Comparison of ENCODE assay signal across 9 mouse cellular contexts in the genomic region with DNA sequence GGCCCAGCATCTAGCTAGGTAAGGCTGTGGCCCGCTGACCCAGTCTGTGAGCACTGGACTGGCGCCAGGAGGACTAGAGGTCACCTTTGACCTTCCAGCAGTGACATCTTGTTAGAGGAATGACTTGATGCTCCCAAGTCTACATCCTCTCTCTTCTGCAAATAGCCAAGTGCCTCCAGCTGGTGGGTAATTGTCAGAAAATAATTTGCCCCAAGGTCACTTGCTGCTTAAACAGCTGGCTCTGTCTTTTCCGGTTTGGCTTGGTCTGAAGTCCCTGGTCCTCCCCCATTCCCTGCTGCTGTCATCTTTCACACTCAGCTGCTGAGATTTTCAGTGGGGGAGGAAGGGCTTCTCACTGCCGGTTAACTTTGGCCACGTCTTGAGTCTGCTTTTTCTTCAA. TPM values are rescaled to one million over a fixed set of nuclear protein-coding genes. Genes with fewer than 3 reads are reported as not detected.
DNase-seq lines count a peak whose midpoint lies in the region; ATAC-seq and TF ChIP-seq lines count a peak whose summit lies in the region.
"Had no signal": no experiment of that assay in that cellular context is flagged by ENCODE, and none has a peak within 500 bp of the region (broad histone marks: within the 10 kb centered on the region; RNA-seq: fewer than 3 reads in every experiment).

No protein-coding gene starts in this region.

- no peak for TF ChIP-seq CTCF in kidney, postnatal 0 days (IDR thresholded peaks at IDR 0.05; ENCODE audit: low read depth)

- no peaks in the 10 kb centered on the region for H3K36me3 ChIP-seq in hindbrain, embryonic 14.5 days (replicated peaks; ENCODE audit: control insufficient read depth, insufficient read depth)
- H3K36me3 ChIP-seq in hindbrain, embryonic 12.5 days: peaks cover 25% of the 10 kb centered on the region; the same call in 1 of the 2 replicates
- no peaks in the 10 kb centered on the region for H3K36me3 ChIP-seq in kidney, postnatal 0 days (ENCODE audit: insufficient read depth, low read length)

- no peak overlapping the region for H3K9ac ChIP-seq in hindbrain, embryonic 14.5 days
- H3K9ac ChIP-seq in hindbrain, embryonic 12.5 days: no peak overlapping the region
- H3K9ac ChIP-seq in kidney, postnatal 0 days (ENCODE audit: low read depth, low read length): no peak overlapping the region

- H3K27me3 ChIP-seq in hindbrain, embryonic 14.5 days (ENCODE audit: control insufficient read depth, insufficient read depth, low read length): no peaks in the 10 kb centered on the region
- no peaks in the 10 kb centered on the region for H3K27me3 ChIP-seq in hindbrain, embryonic 12.5 days
- H3K27me3 ChIP-seq in kidney, postnatal 0 days (ENCODE audit: insufficient read depth, low read length): no peaks in the 10 kb centered on the region

- peak; percentile 33 for DNase-seq in hindbrain, embryonic 14.5 days (ENCODE audit: low spot score)
- DNase-seq in gastrocnemius, postnatal 10 days: peak; percentile 51
- peak; percentile 86 for DNase-seq in kidney, postnatal 0 days (ENCODE audit: low spot score)
- peak; percentile 59 for DNase-seq in retina, embryonic 14.5 days (ENCODE audit: low spot score)
- no peak for DNase-seq in yolk sac, embryonic 10.5 days (ENCODE audit: low spot score)
- no peak for DNase-seq in layer of hippocampus, postnatal 10 days (ENCODE audit: low spot score in 2 of 2)
- no peak for DNase-seq in layer of hippocampus, adult 18-20 months (ENCODE audit: low spot score in 2 of 2)

- H3K9me3 ChIP-seq in hindbrain, embryonic 14.5 days (ENCODE audit: control insufficient read depth, low read length): no peaks in the 10 kb centered on the region
- H3K9me3 ChIP-seq in hindbrain, embryonic 12.5 days (replicated peaks): no peaks in the 10 kb centered on the region
- no peaks in the 10 kb centered on the region for H3K9me3 ChIP-seq in kidney, postnatal 0 days (replicated peaks; ENCODE audit: low read length)

- H3K4me2 ChIP-seq in hindbrain, embryonic 14.5 days (replicated peaks): no peak overlapping the region
- H3K4me2 ChIP-seq in hindbrain, embryonic 12.5 days (replicated peaks): no peak overlapping the region
- no peak overlapping the region for H3K4me2 ChIP-seq in kidney, postnatal 0 days (ENCODE audit: low read length)
- H3K4me2 ChIP-seq: midbrain, embryonic 11.5 days had no signal

- H3K4me3 ChIP-seq in hindbrain, embryonic 14.5 days (replicated peaks; ENCODE audit: low read length): no peak overlapping the region
- H3K4me3 ChIP-seq in hindbrain, embryonic 12.5 days: no peak overlapping the region
- H3K4me3 ChIP-seq in kidney, postnatal 0 days (replicated peaks; ENCODE audit: low read depth, low read length): no peak overlapping the region

- WGBS in hindbrain, embryonic 14.5 days: 66% methylated on average over 5 of the region's 5 CpGs
- WGBS in hindbrain, embryonic 12.5 days: 59% methylated on average over 5 of the region's 5 CpGs
- 23% methylated on average over 5 of the region's 5 CpGs for WGBS in kidney, postnatal 0 days

- no peaks in the 10 kb centered on the region; the same call in 1 of the 2 replicates for H3K4me1 ChIP-seq in hindbrain, embryonic 14.5 days (replicated peaks; ENCODE audit: control insufficient read depth, insufficient read depth, low read length)
- H3K4me1 ChIP-seq in hindbrain, embryonic 12.5 days: peaks cover 6% of the 10 kb centered on the region
- peaks cover 8% of the 10 kb centered on the region; the same call in 1 of the 2 replicates for H3K4me1 ChIP-seq in kidney, postnatal 0 days (replicated peaks; ENCODE audit: insufficient read depth, low read length)

- ATAC-seq in hindbrain, embryonic 14.5 days (ENCODE audit: low FRiP score): 0 out of 2 replicates have a peak, but pooled peaks have one; percentile 24
- ATAC-seq in hindbrain, embryonic 12.5 days (ENCODE audit: low FRiP score): no peak
- peak; percentile 53 for ATAC-seq in kidney, postnatal 0 days (replicated peaks; ENCODE audit: low FRiP score, low read depth)

- no peak overlapping the region for H3K27ac ChIP-seq in hindbrain, embryonic 14.5 days
- H3K27ac ChIP-seq in hindbrain, embryonic 12.5 days: no peak overlapping the region
- H3K27ac ChIP-seq in kidney, postnatal 0 days: no peak overlapping the region

RNA-seq across cellular contexts. Expression of gene Tspan11, which starts 45.3 kb away (rescaled TPM):
- polyA plus RNA-seq in hindbrain, embryonic 14.5 days (2014; fragmentation: Nextera tagmentation; extraction: Ambion mirVana): 4.2 and 5.6 TPM in 2 replicates
- 19.3 and 22.9 TPM in 2 replicates for polyA plus RNA-seq in hindbrain, embryonic 12.5 days (2016; fragmentation: Nextera tagmentation; extraction: Ambion mirVana)
- 10 to 100 TPM; 12.7 to 14.0 TPM for total RNA-seq in gastrocnemius, postnatal 10 days (2021)
- polyA plus RNA-seq in kidney, postnatal 0 days (2015; fragmentation: Nextera tagmentation; extraction: Ambion mirVana): 5.6 and 6.7 TPM in 2 replicates
- total RNA-seq in layer of hippocampus, postnatal 10 days (2021): 1 to 10 TPM; 2.3 to 3.7 TPM
- 1 to 10 TPM; 1.3 to 1.5 TPM for total RNA-seq in layer of hippocampus, adult 18-20 months (2021)

Comparison
In these comparisons a context has a peak if more than half of its experiments do, and no peak if none do; other contexts are left out.
1. DNase-seq: peak in hindbrain, embryonic 14.5 days (single experiment), gastrocnemius, postnatal 10 days (single experiment), kidney, postnatal 0 days (single experiment) and retina, embryonic 14.5 days (single experiment); none in yolk sac, embryonic 10.5 days (single experiment), layer of hippocampus, postnatal 10 days (0 of 2) and layer of hippocampus, adult 18-20 months (0 of 2).